Mouse (Mus musculus) liver (tissue): ENCODE measurements around the gene Hba-x.

Source experiments
- DNase-seq: peaks from one replicate; pipeline ENCODE4 v3.0.0-alpha.2; 2020; ENCODE audit warnings: mixed read lengths

Gene Hba-x

DNA sequence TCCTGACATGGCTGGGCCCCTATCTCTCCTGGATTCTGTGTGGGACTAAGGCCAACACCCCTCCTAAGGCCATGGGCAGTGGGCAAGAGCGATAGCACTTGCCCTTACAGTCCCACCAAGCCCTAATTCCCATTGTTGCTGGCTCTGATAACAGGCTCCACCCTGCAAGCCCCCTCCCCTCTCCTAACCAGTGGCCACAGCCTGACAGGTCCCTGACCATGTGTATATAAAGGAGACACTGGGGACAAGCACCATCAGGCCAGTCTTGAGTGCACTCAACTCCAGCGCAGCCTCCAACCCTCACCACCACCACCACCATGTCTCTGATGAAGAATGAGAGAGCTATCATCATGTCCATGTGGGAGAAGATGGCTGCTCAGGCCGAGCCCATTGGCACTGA lies at the start of gene Hba-x:
TSS of gene Hba-x (plus strand) at position 54 of the 400 bp plus-strand sequence.
- DNase-seq = no peak

DNA sequence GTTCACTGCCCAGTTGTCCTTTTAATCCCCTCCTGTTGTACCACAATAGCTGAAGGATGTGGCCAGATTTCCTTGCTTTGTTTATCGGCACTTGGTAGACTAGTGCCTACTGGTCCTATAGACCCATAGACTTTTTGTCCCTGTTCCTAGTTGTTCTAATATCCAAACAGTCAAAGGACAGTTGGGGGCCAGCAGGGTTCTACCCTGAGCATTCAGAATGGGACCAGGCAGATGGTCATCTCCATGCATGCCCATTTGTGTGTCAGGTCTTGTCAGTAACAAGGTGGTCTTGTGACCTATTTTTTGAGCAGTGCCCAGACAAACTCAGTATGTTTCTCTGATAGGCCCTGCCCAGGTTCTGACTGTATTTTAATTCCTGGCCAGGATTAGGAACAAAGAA lies 49.2 kb upstream of the Hba-x start:
- DNase-seq = no peak

GRCm38 (mm10) chr11:32227555-32227954 lies 48.6 kb upstream of the Hba-x start:
- DNase-seq = no peak

DNA sequence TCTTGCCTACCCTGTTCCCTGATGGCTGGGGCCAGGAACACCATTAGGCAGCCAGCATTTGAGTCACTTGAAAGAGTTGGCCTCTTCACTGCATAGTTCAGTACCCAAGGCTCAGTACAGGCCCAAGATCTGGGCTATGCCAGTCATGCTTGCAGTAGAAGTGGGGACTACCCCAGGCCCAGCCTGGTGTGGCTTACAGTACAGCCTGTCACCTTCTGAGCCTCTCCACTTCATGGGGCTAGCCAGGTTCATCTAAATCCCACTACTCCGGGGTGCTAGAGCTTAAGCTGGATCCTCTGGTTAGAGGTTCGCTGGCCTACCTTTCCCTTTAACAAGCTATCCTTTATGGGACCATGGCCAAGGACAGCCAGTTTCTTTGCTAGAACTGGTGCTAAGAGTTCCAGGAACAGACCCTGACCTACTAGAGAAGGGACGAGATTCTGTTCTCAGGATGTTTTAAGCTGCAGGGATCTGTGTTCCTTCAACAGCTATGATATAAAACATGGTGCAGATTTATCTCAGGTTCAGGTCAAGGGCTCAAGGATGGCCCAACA lies 47.8 kb upstream of the Hba-x start:
- no peak for DNase-seq

DNA sequence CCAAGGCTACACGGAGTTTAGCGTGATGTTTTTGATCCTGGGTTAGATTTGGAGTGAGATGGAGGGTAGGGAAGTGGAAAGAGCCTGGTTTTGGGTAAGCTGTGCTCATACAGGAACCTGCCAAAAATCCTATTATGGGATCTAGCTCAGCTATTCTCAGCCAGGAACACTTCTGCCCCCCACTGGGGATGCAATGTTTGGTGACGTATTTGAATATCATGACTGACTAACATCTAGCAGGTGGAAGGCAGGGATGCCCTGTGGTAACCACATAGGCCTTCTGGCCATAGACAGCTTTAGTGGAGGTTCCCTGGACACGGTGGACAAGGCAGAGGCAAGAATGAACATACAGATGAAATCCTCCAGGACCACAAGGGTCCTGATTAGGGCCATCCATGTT lies 46.0 kb upstream of the Hba-x start:
- no peak for DNase-seq

GRCm38 (mm10) chr11:32231125-32231524 lies 45.1 kb upstream of the Hba-x start:
- DNase-seq = no peak

- DNase-seq = no peak
Observed at GRCm38 (mm10) chr11:32232848-32233247, 43.4 kb upstream of the Hba-x start.

- DNase-seq = no peak
Observed at GRCm38 (mm10) chr11:32233895-32234294, 42.3 kb upstream of the Hba-x start.

GRCm38 (mm10) chr11:32234816-32235485 lies 41.2 kb upstream of the Hba-x start:
- DNase-seq = no peak

DNA sequence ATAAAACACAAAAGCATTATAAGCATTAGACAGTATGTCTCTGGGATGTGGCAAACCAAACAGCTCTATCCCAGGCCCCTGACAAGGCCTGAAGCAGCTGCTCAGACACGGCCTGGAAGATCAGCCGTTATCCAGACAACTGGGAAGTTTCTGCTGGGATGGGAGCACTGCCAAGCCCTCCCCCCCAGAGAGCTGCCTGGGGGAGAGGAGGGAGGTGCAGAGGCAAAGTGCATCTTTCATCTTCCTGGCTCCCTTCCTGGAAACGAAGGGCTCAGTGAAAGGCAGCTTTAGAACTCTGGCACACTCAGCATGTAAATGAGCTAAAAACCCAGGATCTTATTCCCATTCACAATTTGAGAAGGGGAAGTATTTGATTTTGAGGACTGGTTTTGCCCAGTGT lies 40.6 kb upstream of the Hba-x start:
- DNase-seq = peak; percentile 53

DNA sequence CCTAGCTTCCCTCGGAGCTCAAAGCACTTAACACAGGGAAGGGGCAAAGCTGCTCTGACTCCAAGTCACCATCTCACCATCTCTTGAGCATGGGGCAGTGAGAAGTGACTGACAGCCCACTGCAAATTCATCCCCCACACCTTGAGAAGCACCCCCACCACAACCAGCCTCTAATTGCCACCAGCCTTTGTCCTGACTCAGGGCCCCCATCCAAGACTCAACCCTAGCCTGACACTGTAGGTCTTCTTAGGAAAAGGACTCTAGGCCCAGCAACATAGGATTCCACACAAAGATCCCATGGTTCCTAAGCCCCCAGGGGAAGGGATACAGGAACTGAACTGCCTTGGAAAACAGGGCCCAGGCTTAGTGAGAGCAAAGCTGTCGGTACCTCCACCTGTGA lies 40.1 kb upstream of the Hba-x start:
- no peak for DNase-seq

GRCm38 (mm10) chr11:32236712-32237410 lies 39.3 kb upstream of the Hba-x start:
- DNase-seq = peak; percentile 81

DNA sequence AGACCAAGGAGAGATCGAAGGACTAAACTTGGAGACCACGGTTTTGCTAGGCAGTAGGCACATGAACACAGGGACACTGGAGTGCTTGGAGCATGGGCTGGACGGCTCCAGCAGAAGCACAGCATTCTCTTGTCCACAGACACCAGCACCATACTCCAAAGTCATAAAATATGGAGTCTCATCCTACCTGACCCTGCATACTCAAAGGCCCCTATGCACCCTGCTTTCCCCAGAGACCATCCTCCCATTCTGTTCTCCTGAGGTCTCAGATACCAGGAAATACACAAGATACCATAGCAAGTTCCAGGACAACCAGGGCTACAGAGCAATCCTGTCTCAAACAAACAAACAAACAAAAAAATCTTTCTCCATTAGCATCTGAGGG lies 38.8 kb upstream of the Hba-x start:
- DNase-seq = no peak

DNA sequence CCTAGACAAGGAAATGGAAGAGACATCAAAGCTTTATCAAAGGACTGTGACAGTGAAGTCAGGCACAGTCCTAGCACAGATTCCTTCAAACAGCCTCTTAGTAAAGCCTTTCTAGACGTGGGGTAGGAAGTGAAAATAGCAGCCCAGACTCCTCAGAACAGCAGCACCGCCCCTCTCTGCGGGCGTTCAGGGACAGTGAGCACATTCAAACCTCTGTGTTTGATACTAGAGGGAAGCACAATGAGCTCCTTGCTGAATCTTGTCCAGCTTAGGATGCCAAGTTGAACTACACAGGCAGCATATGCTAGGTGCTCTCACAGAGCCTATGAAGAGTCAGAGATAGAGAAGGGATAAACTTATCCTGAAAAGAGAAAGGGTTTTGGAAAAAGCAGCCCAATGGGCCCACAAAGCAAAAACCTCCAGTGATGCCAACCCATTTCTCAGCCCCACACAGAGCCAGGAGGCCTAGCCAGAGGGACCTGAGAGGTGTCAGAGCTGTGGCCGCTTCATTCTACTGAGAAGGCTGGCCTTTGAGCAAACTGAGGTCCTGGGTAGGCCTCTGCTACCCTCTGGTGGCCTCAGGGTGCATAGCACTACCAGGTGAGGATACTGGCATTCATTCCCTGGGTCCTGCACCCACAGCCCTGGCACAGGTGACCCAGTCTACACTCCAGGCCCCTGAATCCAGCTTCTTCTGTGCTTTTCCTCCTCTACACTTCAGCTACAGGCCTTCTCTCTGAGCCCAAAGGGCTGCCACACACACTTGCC lies 37.9 kb upstream of the Hba-x start:
- DNase-seq = peak; percentile 86

- no peak for DNase-seq
Observed at GRCm38 (mm10) chr11:32241391-32241790, 34.8 kb upstream of the Hba-x start.

GRCm38 (mm10) chr11:32242209-32242608 lies 34.0 kb upstream of the Hba-x start:
- peak; percentile 60 for DNase-seq

DNA sequence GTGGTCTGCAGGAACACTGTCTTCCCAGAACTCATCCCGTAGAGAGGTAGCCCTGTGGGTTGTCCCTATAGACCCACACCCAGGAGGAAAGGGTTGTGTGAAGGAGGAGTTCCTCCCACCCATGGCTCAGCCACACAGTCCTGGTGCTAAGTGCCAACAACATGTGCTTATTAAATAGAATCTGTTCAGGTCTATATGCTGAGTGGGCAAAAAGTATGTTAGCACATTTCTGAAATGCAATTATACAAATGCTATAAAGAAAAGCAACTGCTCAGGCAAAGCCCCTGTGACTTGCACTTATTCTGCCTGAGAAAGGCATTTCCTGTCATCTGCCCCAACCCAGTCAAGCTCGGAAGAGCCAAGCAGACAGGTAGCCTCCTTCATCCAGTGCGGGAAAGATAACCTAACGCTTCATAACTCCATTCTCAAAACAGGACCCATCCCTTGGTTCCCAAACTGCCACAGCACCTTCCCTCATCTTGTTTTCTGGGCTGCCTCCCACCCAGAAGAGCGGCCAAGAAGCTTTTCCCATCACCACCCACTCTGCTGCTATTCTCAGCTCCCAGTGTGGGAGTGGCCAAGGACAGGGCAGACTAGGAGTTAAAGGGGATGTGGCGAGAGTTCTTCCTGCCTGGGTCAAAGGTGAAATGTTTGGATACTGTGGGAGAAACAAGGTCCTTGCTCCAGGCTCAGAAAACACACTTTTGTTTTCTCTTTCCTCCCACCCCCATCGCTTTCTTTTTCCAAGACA lies 32.8 kb upstream of the Hba-x start:
- peak; percentile 58 for DNase-seq

DNA sequence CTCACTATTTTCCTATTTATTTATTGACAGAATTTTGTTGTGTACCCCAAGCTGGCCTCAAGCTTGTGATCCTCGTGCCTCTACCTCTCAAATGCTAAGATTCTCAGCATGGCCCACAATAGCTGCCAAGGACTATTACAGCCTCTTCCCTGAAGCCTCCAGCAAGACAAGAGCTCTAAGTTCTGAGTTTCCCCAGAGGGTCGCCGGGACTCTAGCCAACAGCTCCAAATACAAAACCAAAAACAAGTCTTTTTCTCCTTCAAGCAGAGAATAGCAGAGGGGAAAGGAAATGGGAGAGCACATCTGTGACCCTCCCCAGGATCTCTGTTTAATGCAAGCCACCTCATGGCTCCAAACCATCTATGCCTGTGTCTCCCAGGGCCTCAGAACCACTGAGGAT lies 32.1 kb upstream of the Hba-x start:
- no peak for DNase-seq

GRCm38 (mm10) chr11:32244617-32245016 lies 31.6 kb upstream of the Hba-x start:
- no peak for DNase-seq

- peak; percentile 94 for DNase-seq
Observed at GRCm38 (mm10) chr11:32245614-32246013, 30.6 kb upstream of the Hba-x start.

DNA sequence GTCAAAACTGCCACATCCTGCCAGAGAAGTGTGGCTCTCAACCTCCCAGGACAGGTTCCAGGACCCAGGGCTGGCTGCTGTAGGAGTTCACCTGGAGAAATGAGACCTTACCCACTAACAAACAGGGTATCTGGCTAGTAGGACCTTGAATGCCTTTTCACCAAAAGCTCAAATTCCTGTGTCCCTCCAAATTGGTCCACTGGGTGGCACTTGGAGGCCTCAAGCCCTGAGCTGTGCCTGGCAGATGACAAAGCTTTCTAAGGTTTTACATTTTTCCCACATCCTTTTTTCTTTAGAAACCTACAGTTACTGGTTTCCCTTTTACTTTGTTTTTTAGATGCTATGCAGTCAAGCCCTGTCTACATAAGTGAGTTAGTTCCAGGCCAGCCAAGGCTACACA lies 29.1 kb upstream of the Hba-x start:
- DNase-seq = peak; percentile 77

- DNase-seq = peak; percentile 77
Observed at GRCm38 (mm10) chr11:32248350-32248749, 27.9 kb upstream of the Hba-x start.
